Mouse (Mus musculus) hindbrain, embryonic 10.5 days (tissue): ENCODE measurements around the gene Gm28308. TPM values are rescaled to one million over a fixed set of nuclear protein-coding genes. Genes with fewer than 3 reads are reported as not detected.
A peak's percentile ranks its signal among the peaks of the same experiment; 100 is the strongest.

ENCODE experiments used
- DNase-seq: peaks from one replicate; pipeline ENCODE4 v3.0.0-alpha.2; 2017; ENCODE audit warnings: low spot score
- H3K27ac ChIP-seq: fragments of 300-500 bp; sonication (generic); 2 replicates; pipeline ENCODE4 v1.5.1; 2016; ENCODE audit warnings: mild to moderate bottlenecking, moderate library complexity
- H3K27me3 ChIP-seq: fragments of 300-500 bp; sonication (generic); 2 replicates; pipeline ENCODE4 v1.6.1; 2016; ENCODE audit warnings: mild to moderate bottlenecking; ENCODE audit not compliant: poor library complexity, insufficient read depth, severe bottlenecking
- H3K36me3 ChIP-seq: fragments of 300-500 bp; sonication (generic); 2 replicates; pipeline ENCODE4 v1.6.1; 2016; ENCODE audit warnings: mild to moderate bottlenecking, moderate library complexity
- H3K4me1 ChIP-seq: fragments of 300-500 bp; sonication (generic); replicated peaks from 2 replicates; pipeline ENCODE4 v1.6.1; 2016; ENCODE audit warnings: mild to moderate bottlenecking
- H3K4me3 ChIP-seq: fragments of 300-500 bp; sonication (generic); 2 replicates; pipeline ENCODE4 v1.5.1; 2016; ENCODE audit warnings: mild to moderate bottlenecking, moderate library complexity
- H3K9me3 ChIP-seq: fragments of 300-500 bp; sonication (generic); 2 replicates; pipeline ENCODE4 v1.6.1; 2016; ENCODE audit warnings: mild to moderate bottlenecking, moderate library complexity
- WGBS: fragments of 180-500 bp; shearing (Covaris S2); methylation state at CpG from one replicate; pipeline ENCODE4 v1.1.7; 2016; 5-methylcytosine and 5-hydroxymethylcytosine counted together
- polyA plus RNA-seq: library from polyadenylated mRNA; unstranded; fragments of >200 nt; fragmentation: Nextera tagmentation; extraction: Ambion mirVana; gene quantifications from 2 replicates; pipeline ENCODE4 v1.2.1, GENCODE M21; 2016

Gene Gm28308
- polyA plus RNA-seq = not detected in 2 replicates

DNA sequence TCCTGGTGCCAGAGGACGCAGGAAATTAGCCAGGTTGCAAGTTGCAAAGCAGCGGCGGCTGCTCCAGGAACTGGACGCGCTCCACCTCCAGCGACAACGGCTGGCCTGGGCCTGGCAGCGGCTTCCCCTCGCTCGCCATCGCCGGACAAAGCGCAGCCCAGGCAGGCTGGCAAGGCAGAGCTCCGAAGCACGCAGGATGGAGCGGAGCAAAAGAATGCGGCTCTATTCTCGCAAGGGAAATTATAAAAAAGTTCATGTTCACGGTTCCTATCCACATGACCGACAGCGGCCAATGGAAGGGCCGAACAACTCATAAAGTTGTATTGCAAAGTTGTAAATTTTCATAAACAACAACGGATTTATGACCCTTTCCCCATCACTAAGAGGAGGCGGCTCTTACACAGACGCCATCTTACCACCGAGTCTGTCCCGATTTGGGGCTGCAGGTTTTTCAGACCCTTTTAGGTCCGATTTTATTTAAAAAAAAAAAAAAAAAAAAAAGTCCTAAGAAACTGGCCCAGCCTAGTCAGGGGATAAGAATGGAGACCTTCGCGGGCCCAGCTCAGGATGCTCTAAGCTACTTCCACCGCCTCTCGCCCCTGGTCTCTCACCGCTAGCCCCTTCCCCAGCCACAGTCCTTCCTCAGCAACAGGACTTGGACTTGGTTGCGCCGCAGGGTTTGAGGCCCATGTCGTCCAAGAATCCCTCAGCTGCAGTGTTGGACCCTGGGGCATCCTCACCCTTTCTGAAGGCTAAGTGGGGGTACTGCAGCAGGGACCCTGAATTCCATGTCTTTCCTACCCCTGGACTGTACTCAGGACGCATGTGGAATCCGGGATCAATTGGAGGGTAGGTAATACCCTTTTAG, at the start of gene Gm28308, which contains the start of gene Hoxa3:
TSS of gene Gm28308 (minus strand) at position 221 of the 868 bp plus-strand sequence.
TSS of gene Hoxa3 (minus strand) at position 218 of the 868 bp plus-strand sequence.
- H3K36me3 ChIP-seq = no peaks in the 10 kb centered on the region
- H3K27ac ChIP-seq = no peak within 1 kb of the TSS
- H3K27me3 ChIP-seq = peaks cover 100% of the 10 kb centered on the region
- H3K9me3 ChIP-seq = no peaks in the 10 kb centered on the region
- no peak within 1 kb of the TSS for H3K4me3 ChIP-seq
- WGBS = 2% methylated on average over 38 of the region's 38 CpGs
- H3K4me1 ChIP-seq = peaks cover 17% of the 10 kb centered on the region
- no peak for DNase-seq

- no peak overlapping the region for H3K4me3 ChIP-seq
- H3K4me1 ChIP-seq = peaks cover 15% of the 10 kb centered on the region
- H3K36me3 ChIP-seq = no peaks in the 10 kb centered on the region
- peak; percentile 60 for DNase-seq
- H3K9me3 ChIP-seq = no peaks in the 10 kb centered on the region
- 2% methylated on average over 24 of the region's 24 CpGs for WGBS
- no peak overlapping the region for H3K27ac ChIP-seq
- peaks cover 100% of the 10 kb centered on the region for H3K27me3 ChIP-seq
Measured at GRCm38 (mm10) chr6:52262463-52263320, 49.6 kb upstream of the Gm28308 start.

DNA sequence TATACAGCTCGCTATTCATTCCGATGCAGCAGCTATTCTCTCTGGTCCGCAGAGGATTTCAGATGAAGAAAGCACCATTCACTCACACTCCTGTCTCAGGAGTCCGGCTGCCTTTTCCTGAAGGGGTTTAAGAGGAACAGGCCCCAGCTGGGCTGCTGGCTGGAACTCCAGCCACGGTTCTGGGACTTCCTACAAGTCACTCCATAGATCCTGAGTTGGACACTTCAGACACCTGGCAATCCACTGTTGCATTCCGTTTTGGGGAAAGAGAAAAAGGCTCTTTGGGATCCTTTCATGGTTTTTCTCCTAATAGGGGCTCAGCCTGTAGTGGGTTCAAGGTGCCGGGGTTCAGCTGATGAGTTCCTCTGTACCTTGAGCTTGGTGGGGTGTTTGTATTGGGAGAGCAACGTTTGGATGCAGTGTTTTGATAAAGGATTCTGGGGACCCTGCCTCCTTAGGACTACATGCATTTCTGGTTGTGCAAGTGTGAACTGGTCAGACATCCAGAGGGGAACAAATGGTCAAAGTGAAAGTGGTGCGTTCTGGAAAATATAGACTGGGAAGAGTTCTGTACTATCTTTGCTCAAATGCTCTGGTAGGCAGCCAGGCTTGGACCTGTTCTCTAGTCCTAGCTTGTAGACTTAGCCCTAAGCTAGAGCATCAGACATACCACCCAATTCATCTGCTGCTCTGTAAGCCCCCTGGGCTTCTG, 48.8 kb upstream of the Gm28308 start:
- no peaks in the 10 kb centered on the region for H3K36me3 ChIP-seq
- DNase-seq = peak; percentile 43

GRCm38 (mm10) chr6:52260654-52261575, 47.8 kb upstream of the Gm28308 start, which contains the start of gene Hoxa13:
Gene Hoxa13, minus strand, starts transcription at chr6:52260880.
- Histone ChIP-seq H3K36me3 (no peaks in the 10 kb centered on the region), H3K27ac (no peak within 1 kb of the TSS), H3K27me3 (peaks cover 100% of the 10 kb centered on the region), H3K4me1 (peaks cover 15% of the 10 kb centered on the region), H3K4me3 (peak within 1 kb of the TSS; percentile 45), H3K9me3 (no peaks in the 10 kb centered on the region)
- WGBS = under 1% methylated on average over 37 of the region's 72 CpGs
- peak; percentile 70 for DNase-seq

More for the DNA sequence above, 48.8 kb upstream of the Gm28308 start:
- H3K9me3 ChIP-seq = no peaks in the 10 kb centered on the region
- H3K27ac ChIP-seq = no peak overlapping the region
- H3K27me3 ChIP-seq = peaks cover 100% of the 10 kb centered on the region
- no peak overlapping the region for H3K4me3 ChIP-seq
- WGBS = 3% methylated on average over 9 of the region's 9 CpGs
- peaks cover 15% of the 10 kb centered on the region for H3K4me1 ChIP-seq

DNA sequence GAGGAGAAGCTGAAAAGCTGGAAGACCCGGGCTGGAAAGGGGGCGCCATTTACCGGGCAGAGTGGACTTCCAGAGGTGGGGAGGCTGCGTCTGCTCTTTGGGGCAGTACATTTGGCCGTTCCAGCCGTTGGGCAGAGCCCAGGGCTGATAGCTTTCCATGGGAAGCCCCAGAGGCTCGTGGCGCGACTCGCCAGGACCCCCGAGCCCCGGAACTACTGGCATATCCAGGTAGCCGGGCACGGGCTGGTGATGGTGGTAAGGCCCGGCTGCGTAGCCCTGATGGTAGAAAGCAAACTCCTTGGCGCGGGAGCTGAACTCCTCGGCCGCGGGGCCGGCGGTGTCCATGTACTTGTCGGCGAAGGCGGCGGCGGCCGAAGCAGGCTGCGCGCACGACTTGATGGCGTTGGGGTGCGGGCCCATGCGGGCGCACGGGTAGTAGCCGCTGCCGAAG, 46.7 kb upstream of the Gm28308 start:
- DNase-seq = peak; percentile 61
- H3K27ac ChIP-seq = no peak overlapping the region
- under 1% methylated on average over 39 of the region's 39 CpGs for WGBS
- H3K4me3 ChIP-seq = peak overlapping the region; percentile 29
- H3K36me3 ChIP-seq = no peaks in the 10 kb centered on the region
- no peaks in the 10 kb centered on the region for H3K9me3 ChIP-seq
- peaks cover 15% of the 10 kb centered on the region for H3K4me1 ChIP-seq
- peaks cover 100% of the 10 kb centered on the region for H3K27me3 ChIP-seq

- H3K4me3 ChIP-seq = no peak overlapping the region
- peak; percentile 61 for DNase-seq
- no peak overlapping the region for H3K27ac ChIP-seq
- no peaks in the 10 kb centered on the region for H3K9me3 ChIP-seq
- H3K36me3 ChIP-seq = no peaks in the 10 kb centered on the region
- peaks cover 15% of the 10 kb centered on the region for H3K4me1 ChIP-seq
- 1% methylated on average over 25 of the region's 25 CpGs for WGBS
- peaks cover 100% of the 10 kb centered on the region for H3K27me3 ChIP-seq
Measured at GRCm38 (mm10) chr6:52259081-52259790, 46.1 kb upstream of the Gm28308 start.

GRCm38 (mm10) chr6:52256956-52257355, 43.8 kb upstream of the Gm28308 start:
- H3K27ac ChIP-seq = no peak overlapping the region
- peak; percentile 80 for DNase-seq
- under 1% methylated on average over 6 of the region's 6 CpGs for WGBS
- H3K27me3 ChIP-seq = peaks cover 100% of the 10 kb centered on the region
- no peaks in the 10 kb centered on the region for H3K9me3 ChIP-seq
- H3K4me1 ChIP-seq = peaks cover 19% of the 10 kb centered on the region
- H3K4me3 ChIP-seq = no peak overlapping the region
- H3K36me3 ChIP-seq = no peaks in the 10 kb centered on the region

GRCm38 (mm10) chr6:52253511-52254500, 40.7 kb upstream of the Gm28308 start:
- H3K9me3 ChIP-seq = no peaks in the 10 kb centered on the region
- no peaks in the 10 kb centered on the region for H3K36me3 ChIP-seq
- peak; percentile 56 for DNase-seq
- 2% methylated on average over 59 of the region's 59 CpGs for WGBS
- peaks cover 4% of the 10 kb centered on the region; the same call in 1 of the 2 replicates for H3K4me1 ChIP-seq
- H3K4me3 ChIP-seq = 0 out of 2 replicates have a peak overlapping the region, but pooled peaks have one; percentile 13
- H3K27me3 ChIP-seq = peaks cover 100% of the 10 kb centered on the region
- no peak overlapping the region for H3K27ac ChIP-seq

- Histone ChIP-seq H3K4me1 (peaks cover 4% of the 10 kb centered on the region; the same call in 1 of the 2 replicates), H3K4me3 (no peak overlapping the region)
- DNase-seq = no peak
Measured at GRCm38 (mm10) chr6:52252775-52253376, 39.7 kb upstream of the Gm28308 start.

More at GRCm38 (mm10) chr6:52252775-52253376, 39.7 kb upstream of the Gm28308 start:
- Histone ChIP-seq H3K9me3 (no peaks in the 10 kb centered on the region), H3K27me3 (peaks cover 100% of the 10 kb centered on the region), H3K36me3 (no peaks in the 10 kb centered on the region), H3K27ac (no peak overlapping the region)
- 3% methylated on average over 35 of the region's 35 CpGs for WGBS
